Mouse (Mus musculus) ovary, postnatal 14 days (tissue): ENCODE measurements around the gene Siah2.

Experiments
- DNase-seq: peaks from one replicate; pipeline ENCODE4 v3.0.0; 2022; ENCODE audit warnings: low spot score

Gene Siah2

DNA sequence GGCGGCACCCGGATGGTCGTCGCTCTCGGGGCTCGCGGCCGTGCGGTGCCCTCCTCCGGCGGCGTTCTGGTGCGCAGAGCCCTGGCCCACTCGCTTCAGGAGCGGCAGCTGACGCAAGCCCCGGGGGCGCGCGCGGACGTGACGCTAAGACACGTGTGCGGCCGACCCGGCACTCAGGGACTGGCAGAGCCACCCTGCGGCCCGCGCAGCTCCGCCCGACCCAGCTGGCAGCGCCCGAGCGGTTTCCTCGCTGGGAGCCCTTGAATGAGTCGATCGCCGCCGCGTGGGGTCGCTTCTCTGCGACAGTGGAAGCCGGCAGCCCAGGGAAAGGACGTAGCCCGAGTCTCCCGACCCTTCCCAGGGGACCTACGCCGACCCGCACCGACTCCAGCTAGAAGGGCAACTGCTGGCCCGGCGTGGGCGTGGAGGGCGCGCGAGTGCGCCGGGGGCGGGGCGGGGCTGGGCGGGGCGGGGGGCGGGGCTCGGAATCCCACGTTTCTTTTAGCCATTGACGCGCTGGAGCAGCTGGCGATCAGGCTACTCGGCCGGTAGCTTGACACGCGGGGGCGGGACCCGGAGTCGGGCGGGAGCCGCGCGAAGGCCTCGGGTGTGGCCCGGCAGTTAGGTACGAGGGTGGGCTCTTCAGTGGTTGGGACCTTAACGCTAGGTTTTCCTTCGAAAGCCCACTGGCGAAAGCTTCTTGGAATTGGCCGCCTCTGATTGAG is at the start of gene Siah2:
TSS of gene Siah2 (minus strand) at position 404 of the 725 bp plus-strand sequence.
- peak; percentile 74 for DNase-seq

DNA sequence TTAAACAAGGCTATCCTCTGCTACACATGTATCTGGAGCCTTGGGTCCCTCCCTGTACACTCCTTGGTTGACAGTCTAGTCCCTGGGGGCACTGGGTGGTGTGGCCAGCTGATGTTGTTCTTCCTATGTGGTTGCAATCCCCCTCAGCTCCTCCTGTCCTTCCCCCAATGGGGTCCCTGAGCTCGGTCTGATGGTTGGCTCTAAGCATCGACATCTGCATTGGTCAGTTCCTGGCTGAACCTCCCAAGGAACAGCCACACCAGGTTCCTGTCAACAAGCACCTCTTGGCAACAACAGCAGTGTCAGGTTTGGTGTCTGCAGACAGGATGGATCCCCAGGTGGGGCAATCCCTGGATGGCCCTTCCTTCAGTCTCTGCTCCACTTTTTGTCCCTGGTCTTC is 47.3 kb upstream of the Siah2 start:
- no peak for DNase-seq

GRCm38 (mm10) chr3:58738346-58739089 is 46.3 kb upstream of the Siah2 start:
- no peak for DNase-seq

DNA sequence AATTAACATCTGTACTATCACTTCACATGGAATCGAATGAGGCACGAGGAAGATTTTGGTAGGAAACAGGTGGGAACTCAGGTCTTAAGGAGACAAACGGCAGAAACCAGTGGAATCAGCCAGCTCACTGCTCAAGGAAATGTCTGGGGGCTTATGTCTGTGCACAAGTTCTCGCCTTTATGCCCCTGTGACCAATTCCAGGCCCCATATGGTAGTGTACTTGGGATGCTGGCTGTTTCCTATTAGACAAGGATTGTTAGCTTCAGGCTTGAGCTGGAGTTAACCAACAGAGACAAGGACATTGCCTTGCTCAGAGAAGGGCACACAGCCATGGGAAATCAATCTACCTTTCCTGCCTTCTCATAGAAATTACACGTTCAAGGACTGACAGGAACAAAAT is 39.3 kb upstream of the Siah2 start:
- no peak for DNase-seq

GRCm38 (mm10) chr3:58730580-58730979 is 38.4 kb upstream of the Siah2 start:
- DNase-seq = no peak

GRCm38 (mm10) chr3:58729549-58729948 is 37.3 kb upstream of the Siah2 start:
- no peak for DNase-seq

DNA sequence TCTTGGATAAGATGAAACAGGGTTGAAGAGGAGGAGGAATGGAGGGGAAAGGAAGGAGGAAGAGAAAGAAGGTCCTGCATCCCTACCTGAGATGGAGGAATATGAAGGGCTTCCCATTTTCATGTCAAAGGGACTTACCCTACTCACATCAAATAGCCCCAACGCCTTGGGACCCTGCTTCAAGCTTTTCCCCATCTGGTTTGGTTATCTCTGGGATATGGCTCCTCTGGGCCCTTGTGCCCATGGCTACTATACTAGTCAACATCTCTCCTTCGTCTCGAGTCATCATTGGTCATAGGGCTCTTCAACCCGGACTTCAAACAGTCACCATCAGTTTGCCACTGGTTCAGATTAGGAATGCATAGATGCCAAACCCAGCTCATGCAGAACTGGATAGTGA is 35.4 kb upstream of the Siah2 start:
- DNase-seq = no peak

- DNase-seq = peak; percentile 15
Measured at GRCm38 (mm10) chr3:58727012-58727411, 34.8 kb upstream of the Siah2 start.

GRCm38 (mm10) chr3:58726374-58726773 is 34.2 kb upstream of the Siah2 start:
- no peak for DNase-seq

GRCm38 (mm10) chr3:58724815-58725214 is 32.6 kb upstream of the Siah2 start:
- DNase-seq = no peak

DNA sequence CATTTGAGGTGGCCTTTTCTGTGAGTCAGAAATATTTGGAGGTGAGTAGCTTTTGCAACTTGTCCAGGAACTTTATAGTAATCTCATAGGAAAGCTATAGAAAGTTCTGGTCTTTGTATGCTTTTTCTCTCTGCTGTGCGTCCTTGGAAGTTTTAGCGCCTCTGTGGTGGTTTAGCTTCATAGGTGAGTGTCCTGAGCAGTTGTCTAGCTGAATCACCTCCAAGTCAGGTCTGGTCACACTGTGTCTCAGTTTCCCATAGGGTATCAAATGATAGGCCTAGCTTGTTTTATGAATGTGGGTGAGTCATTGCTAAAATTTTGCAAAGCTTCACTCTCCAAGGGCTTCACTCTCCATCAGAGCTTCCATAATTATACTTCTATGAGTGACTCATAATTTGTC is 31.5 kb upstream of the Siah2 start:
- DNase-seq = no peak

- DNase-seq = no peak
Measured at GRCm38 (mm10) chr3:58719461-58720230, 27.4 kb upstream of the Siah2 start.

DNA sequence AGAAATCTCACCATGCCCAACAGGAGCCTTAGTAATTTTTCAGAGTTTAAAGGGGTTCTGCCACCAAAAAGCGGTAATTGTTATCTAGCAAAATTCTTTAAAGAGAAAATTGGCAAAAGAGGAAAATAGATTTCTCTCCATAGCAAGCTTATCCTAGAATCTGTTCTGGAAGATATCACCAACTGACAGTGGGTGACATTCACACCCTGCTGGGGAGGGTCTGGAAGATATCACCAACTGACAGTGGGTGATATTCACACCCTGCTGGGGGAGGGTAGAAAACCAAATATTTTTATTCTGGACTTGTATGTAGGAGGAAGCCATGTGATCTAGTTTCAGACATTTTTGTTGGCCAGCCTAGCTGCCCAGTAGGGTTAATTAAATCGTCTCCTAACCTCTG is 24.5 kb upstream of the Siah2 start:
- DNase-seq = no peak

GRCm38 (mm10) chr3:58714767-58715166 is 22.6 kb upstream of the Siah2 start:
- DNase-seq = no peak

DNA sequence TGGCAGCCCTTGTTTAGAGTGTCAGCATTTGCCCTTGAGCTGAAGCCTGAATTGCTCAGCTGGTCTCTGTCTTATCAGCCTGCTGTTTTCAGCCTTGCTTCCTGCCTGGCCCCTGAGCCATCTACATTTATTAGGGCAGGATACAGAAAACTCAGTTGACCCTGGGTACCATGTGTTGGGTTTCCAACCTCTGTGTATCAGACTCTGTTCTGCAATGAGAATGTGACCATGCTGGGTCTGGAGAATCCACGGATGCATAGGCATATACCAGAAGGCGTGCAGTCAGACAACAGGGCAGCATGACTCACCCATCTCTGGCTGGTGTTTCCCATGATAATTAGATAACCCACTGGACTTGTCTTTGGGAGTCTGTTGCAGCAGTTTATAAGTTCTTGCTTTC is 21.8 kb upstream of the Siah2 start:
- no peak for DNase-seq

GRCm38 (mm10) chr3:58713191-58713590 is 21.0 kb upstream of the Siah2 start:
- no peak for DNase-seq

DNA sequence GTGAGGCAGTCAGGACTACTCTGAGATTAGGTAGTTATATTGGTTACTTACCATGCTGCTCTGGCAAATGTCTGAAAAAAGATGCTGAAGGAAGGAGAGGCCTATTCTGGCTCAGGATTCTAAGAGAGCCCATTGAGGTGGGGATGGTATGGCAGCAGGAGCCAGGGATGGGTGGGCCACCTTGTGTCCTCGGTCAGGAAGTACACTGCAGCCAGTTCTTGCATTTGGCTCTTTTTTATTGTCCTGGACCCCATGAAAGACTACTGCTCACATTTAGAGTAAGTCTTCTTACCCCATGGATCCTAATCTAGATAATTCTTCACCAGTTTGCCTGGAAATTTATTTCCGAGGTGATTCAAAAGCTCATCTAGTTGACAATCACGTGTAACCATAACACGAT is 12.3 kb upstream of the Siah2 start:
- no peak for DNase-seq

GRCm38 (mm10) chr3:58703748-58704147 is 11.5 kb upstream of the Siah2 start:
- no peak for DNase-seq

DNA sequence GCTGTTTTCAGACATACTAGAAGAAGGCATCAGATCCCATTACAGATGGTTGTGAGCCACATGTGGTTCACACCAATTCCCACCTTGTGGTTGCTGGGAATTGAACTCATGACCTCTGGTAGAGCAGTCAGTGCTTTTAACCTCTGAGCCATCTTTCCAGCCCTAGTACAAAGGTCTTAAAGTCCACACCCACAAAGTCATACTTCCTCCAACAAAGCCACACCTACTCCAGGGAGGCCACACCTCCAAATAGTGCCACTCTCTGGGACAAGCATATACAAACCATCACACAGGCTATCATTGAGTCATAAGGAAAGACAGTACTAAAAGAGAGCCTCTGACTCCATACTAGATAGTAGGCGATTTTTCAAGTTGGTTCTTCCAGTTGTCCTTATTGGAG is 10.1 kb upstream of the Siah2 start:
- no peak for DNase-seq

GRCm38 (mm10) chr3:58701441-58701840 is 9.2 kb upstream of the Siah2 start:
- no peak for DNase-seq

DNA sequence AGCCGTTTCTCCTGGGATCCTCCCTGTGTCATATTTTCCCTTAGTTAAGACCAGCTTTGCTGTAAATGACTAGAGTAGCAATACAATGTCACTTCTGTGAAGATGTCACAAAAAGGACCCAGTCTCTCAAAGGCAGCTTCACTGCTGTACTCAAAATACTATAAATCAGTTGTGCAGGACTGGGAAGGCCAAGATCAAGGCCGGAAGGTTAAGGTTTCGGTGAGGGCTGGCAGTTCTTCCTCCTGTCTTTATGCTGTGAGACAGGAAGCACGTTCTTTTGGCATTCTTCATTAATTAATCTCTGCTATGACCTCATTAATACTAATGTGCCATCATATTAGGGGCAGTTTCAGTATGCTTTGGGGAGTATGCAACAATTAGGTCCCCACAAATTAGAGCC is 5.7 kb upstream of the Siah2 start:
- DNase-seq = no peak

DNA sequence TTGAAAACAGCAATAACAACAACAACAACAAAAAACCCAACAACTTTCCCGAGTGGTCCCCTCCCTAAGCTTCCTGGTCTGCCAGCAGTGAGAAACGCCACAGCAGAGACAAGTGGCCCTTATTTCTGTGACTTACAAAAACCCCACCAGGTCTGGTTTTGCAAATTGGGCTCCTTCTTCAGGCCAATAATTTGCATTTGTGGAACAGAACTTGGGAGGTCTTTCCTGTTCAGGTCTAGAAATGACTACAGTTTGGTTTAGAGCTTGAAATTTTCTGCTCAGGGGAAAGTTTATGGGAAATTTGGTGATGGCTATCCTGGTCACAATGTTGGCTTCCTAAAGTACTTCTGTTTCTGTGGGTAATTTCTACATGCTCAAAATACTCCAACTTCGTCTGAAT is 4.6 kb upstream of the Siah2 start:
- no peak for DNase-seq

DNA sequence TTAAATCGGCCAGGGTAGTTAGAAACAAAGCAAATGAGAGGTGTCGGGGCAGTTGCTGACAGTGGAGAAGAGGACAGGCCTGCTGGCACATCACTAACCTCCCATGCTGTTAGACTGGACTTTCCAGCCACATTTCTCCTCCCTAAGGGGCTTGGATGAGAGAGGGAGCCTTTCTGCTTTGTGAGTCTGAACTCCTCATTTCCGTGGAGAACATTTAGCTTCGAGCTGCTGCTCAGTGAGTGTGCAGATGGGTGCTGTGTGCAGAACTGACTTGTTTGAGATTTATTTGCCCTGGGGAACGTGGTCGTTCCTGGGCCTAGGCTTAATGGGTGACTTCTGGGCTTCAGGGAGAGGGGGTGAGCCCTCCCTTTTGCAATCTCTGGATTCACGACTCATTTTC is 3.3 kb upstream of the Siah2 start:
- DNase-seq = no peak
